Mouse (Mus musculus) myocyte (in vitro differentiated cells): ENCODE results near the gene Nepn. TPM values are rescaled to one million over a fixed set of nuclear protein-coding genes. Genes with fewer than 3 reads are reported as not detected.

Experiments used
- H3K27me3 ChIP-seq: one replicate; pipeline ENCODE4 v1.6.1; 2011; ENCODE audit not compliant: control insufficient read depth, insufficient read depth, insufficient read length
- H3K36me3 ChIP-seq: one replicate; pipeline ENCODE4 v1.6.1; 2011; ENCODE audit not compliant: control insufficient read depth, insufficient read depth
- H3K4me2 ChIP-seq: one replicate; pipeline ENCODE4 v1.6.1; 2011; ENCODE audit warnings: low read depth, control low read depth
- H3K4me3 ChIP-seq: one replicate; pipeline ENCODE4 v1.5.1; 2011; ENCODE audit warnings: mild to moderate bottlenecking, control low read depth, moderate library complexity
- H3K79me2 ChIP-seq: one replicate; pipeline ENCODE4 v1.6.1; 2011; ENCODE audit not compliant: control insufficient read depth, insufficient read depth
- H3ac ChIP-seq: one replicate; pipeline ENCODE4 v1.6.1; 2011; ENCODE audit not compliant: control insufficient read depth, insufficient read length
- CEBPB ChIP-seq: IDR thresholded peaks from 2 replicates; pipeline ENCODE4 v1.6.1; 2011; ENCODE audit warnings: mild to moderate bottlenecking, moderate library complexity; ENCODE audit not compliant: poor library complexity, insufficient read depth, severe bottlenecking
- E2F4 ChIP-seq: IDR thresholded peaks from one replicate; pipeline ENCODE4 v1.6.1; 2011; ENCODE audit warnings: mild to moderate bottlenecking, control low read depth, moderate library complexity; ENCODE audit not compliant: insufficient read depth
- MAX ChIP-seq: IDR thresholded peaks from one replicate; pipeline ENCODE4 v1.6.1; 2011; ENCODE audit warnings: low read depth, mild to moderate bottlenecking, control low read depth
- MYOD1 ChIP-seq, 3 experiments: IDR thresholded peaks; one replicate each; pipeline ENCODE4 v1.6.1; 2011; ENCODE audit warnings: control low read depth in 2 of 3, low read depth in 2 of 3, mild to moderate bottlenecking in 2 of 3, moderate library complexity in 1 of 3; ENCODE audit not compliant: insufficient read length in 2 of 3, control insufficient read depth in 1 of 3
- MYOG ChIP-seq, 3 experiments: IDR thresholded peaks; one replicate each; pipeline ENCODE4 v1.6.1; 2011; ENCODE audit warnings: control low read depth in 2 of 3, low read depth in 2 of 3, mild to moderate bottlenecking in 2 of 3; ENCODE audit not compliant: insufficient read length in 2 of 3, control insufficient read depth in 1 of 3, insufficient read depth in 1 of 3
- POLR2A ChIP-seq: IDR thresholded peaks from one replicate; pipeline ENCODE4 v1.6.1; 2011; ENCODE audit warnings: low read depth, mild to moderate bottlenecking, control low read depth, moderate library complexity; ENCODE audit not compliant: insufficient read length
- POLR2AphosphoS2 ChIP-seq: IDR thresholded peaks from one replicate; pipeline ENCODE4 v1.6.1; 2011; ENCODE audit warnings: low read depth, control low read depth; ENCODE audit not compliant: insufficient read length
- REST ChIP-seq: IDR thresholded peaks from one replicate; pipeline ENCODE4 v1.6.1; 2011; ENCODE audit warnings: mild to moderate bottlenecking, control low read depth, moderate library complexity; ENCODE audit not compliant: insufficient read depth, insufficient read length
- SRF ChIP-seq: IDR thresholded peaks from one replicate; pipeline ENCODE4 v1.6.1; 2011; ENCODE audit warnings: low read depth; ENCODE audit not compliant: control insufficient read depth, insufficient read length
- TCF12 ChIP-seq: IDR thresholded peaks from one replicate; pipeline ENCODE4 v1.6.1; 2011; ENCODE audit warnings: mild to moderate bottlenecking, control low read depth; ENCODE audit not compliant: poor library complexity, insufficient read depth, severe bottlenecking
- TCF3 ChIP-seq: IDR thresholded peaks from one replicate; pipeline ENCODE4 v1.6.1; 2011; ENCODE audit warnings: low read depth, control low read depth; ENCODE audit not compliant: insufficient read length
- USF1 ChIP-seq: IDR thresholded peaks from one replicate; pipeline ENCODE4 v1.6.1; 2011; ENCODE audit warnings: low read depth, mild to moderate bottlenecking, control low read depth, moderate library complexity
- polyA plus RNA-seq: library from polyadenylated mRNA; unstranded; fragments of >200 nt; fragmentation: generic; extraction: Trizol; gene quantifications from one replicate; pipeline ENCODE4 v1.2.1, GENCODE M21; 2012; ENCODE audit warnings: missing spikeins

The Nepn gene
- polyA plus RNA-seq, 1 experiment = 0.02 TPM

- H3K4me2 ChIP-seq = no peak overlapping the region
- H3K36me3 ChIP-seq = no peaks in the 10 kb centered on the region
- H3K79me2 ChIP-seq = no peaks in the 10 kb centered on the region
- no peaks in the 10 kb centered on the region for H3K27me3 ChIP-seq
- no peak overlapping the region for H3ac ChIP-seq
- TF ChIP-seq E2F4 (no peak), POLR2A (no peak), TCF12 (no peak), MYOG (IDR thresholded peaks at IDR 0.05; ENCODE audit: control insufficient read depth in 1 of 3, insufficient read depth in 1 of 3, insufficient read length in 2 of 3, low read depth in 2 of 3) (no peak), TCF3 (no peak), REST (no peak), CEBPB (no peak), MYOD1 (IDR thresholded peaks at IDR 0.05; ENCODE audit: control insufficient read depth in 1 of 3, insufficient read length in 2 of 3, low read depth in 2 of 3) (no peak), MAX (no peak), SRF (no peak)
- H3K4me3 ChIP-seq = no peak overlapping the region
Measured at GRCm38 (mm10) chr10:52396647-52397046, 7.9 kb downstream of the Nepn start.

GRCm38 (mm10) chr10:52398715-52399114, 9.9 kb downstream of the Nepn start:
- H3K4me3 ChIP-seq = no peak overlapping the region
- TF ChIP-seq TCF3 = no peak
- TF ChIP-seq SRF = no peak
- no peak for TF ChIP-seq MAX
- no peak for TF ChIP-seq USF1
- TF ChIP-seq MYOG (IDR thresholded peaks at IDR 0.05; ENCODE audit: control insufficient read depth in 1 of 3, insufficient read depth in 1 of 3, insufficient read length in 2 of 3, low read depth in 2 of 3) = no peak
- TF ChIP-seq CEBPB = no peak
- no peak for TF ChIP-seq TCF12
- no peak for TF ChIP-seq REST
- H3K79me2 ChIP-seq = no peaks in the 10 kb centered on the region
- H3K4me2 ChIP-seq = peak overlapping the region; percentile 54
- H3K36me3 ChIP-seq = no peaks in the 10 kb centered on the region
- H3ac ChIP-seq = no peak overlapping the region
- H3K27me3 ChIP-seq = no peaks in the 10 kb centered on the region

- Histone ChIP-seq H3K4me2 (no peak overlapping the region), H3K27me3 (no peaks in the 10 kb centered on the region), H3K36me3 (no peaks in the 10 kb centered on the region), H3K4me3 (no peak overlapping the region), H3ac (no peak overlapping the region), H3K79me2 (no peaks in the 10 kb centered on the region)
- TF ChIP-seq MYOG (IDR thresholded peaks at IDR 0.05; ENCODE audit: control insufficient read depth in 1 of 3, insufficient read depth in 1 of 3, insufficient read length in 2 of 3, low read depth in 2 of 3) (no peak), CEBPB (peak; percentile 78; the same call in 1 of the 2 replicates)
Measured at GRCm38 (mm10) chr10:52399722-52400121, 10.9 kb downstream of the Nepn start.

GRCm38 (mm10) chr10:52405160-52405559, 16.4 kb downstream of the Nepn start:
- TF ChIP-seq MYOD1 (IDR thresholded peaks at IDR 0.05; ENCODE audit: control insufficient read depth in 1 of 3, insufficient read length in 2 of 3, low read depth in 2 of 3) (no peak), MYOG (IDR thresholded peaks at IDR 0.05; ENCODE audit: control insufficient read depth in 1 of 3, insufficient read depth in 1 of 3, insufficient read length in 2 of 3, low read depth in 2 of 3) (no peak), TCF12 (no peak), POLR2AphosphoS2 (no peak), REST (no peak), SRF (no peak), MAX (no peak), CEBPB (no peak), USF1 (no peak), TCF3 (no peak), E2F4 (no peak), POLR2A (no peak)
- Histone ChIP-seq H3K27me3 (peaks cover 4% of the 10 kb centered on the region), H3K4me3 (no peak overlapping the region)

GRCm38 (mm10) chr10:52407526-52407925, 18.8 kb downstream of the Nepn start:
- no peaks in the 10 kb centered on the region for H3K79me2 ChIP-seq
- TF ChIP-seq USF1 = no peak
- H3K4me2 ChIP-seq = no peak overlapping the region
- H3K36me3 ChIP-seq = no peaks in the 10 kb centered on the region
- H3ac ChIP-seq = no peak overlapping the region
- H3K4me3 ChIP-seq = no peak overlapping the region
- H3K27me3 ChIP-seq = peaks cover 4% of the 10 kb centered on the region

More at GRCm38 (mm10) chr10:52405160-52405559, 16.4 kb downstream of the Nepn start:
- Histone ChIP-seq H3K79me2 (no peaks in the 10 kb centered on the region), H3K36me3 (no peaks in the 10 kb centered on the region), H3ac (no peak overlapping the region), H3K4me2 (no peak overlapping the region)
